Mouse (Mus musculus) thymus, postnatal 25 days (tissue): ENCODE data around the gene P2rx2.

Source experiments
- DNase-seq: peaks from one replicate; pipeline ENCODE4 v3.0.0; 2022

Gene P2rx2

DNA sequence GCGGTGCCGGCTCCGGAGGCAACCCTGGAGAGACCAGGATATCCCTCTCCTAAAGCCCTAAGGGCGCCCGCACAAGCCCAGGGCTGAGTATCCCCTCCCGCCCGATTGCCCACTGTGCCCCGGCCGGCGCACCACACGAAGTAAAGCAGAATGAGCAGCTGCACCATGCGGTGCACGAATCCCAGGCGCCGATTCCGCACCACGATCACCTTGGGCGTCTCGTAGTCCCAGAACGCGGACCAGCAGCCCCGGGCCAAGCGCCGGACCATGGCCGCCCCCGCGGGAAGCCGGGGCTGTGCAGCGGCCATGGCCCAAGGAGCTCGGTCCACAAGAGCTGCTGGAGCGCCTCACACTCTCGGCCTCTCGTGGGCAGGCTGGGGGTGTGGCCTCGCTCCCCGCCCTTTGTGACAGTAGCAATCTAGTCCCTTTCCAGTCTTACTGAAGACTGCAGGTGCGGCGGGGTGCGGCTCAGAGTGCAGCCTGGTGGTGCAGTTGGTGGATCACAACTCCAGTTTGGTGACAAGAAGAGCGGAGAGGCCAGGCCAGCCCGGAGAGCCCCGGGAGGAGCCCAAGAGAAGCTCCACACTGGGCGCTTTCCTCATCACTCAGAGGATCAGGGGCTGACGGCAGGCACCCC, at the start of gene P2rx2:
Gene P2rx2 (minus strand): TSS at position 565 of the 637 bp plus-strand sequence.
- DNase-seq = peak; percentile 21

- DNase-seq = no peak
These were observed 49.7 kb upstream of the P2rx2 start for GRCm38 (mm10) chr5:110392727-110393126.

GRCm38 (mm10) chr5:110390631-110391030, 47.6 kb upstream of the P2rx2 start:
- DNase-seq = no peak

DNA sequence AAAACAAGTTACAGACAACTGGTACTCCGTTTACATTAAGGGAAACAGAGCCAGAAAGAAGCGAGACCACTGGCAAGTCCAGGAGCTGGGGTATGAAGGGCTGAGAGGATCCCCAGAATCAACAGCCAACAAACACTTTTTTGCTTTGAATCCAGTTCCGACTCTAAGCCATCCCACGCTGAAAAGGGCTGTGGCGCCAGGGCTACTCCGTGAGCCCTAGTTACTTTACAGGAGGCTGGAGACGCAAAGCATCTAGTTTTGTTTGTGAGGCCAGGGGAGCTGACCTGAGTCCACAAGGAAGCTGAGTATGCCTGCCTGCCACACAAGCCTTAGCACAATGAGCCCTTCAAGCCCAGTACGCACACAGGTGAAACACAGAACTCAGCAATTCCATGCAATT, 44.3 kb upstream of the P2rx2 start:
- no peak for DNase-seq

- peak; percentile 35 for DNase-seq
These were observed 43.6 kb upstream of the P2rx2 start for GRCm38 (mm10) chr5:110386371-110387330.

DNA sequence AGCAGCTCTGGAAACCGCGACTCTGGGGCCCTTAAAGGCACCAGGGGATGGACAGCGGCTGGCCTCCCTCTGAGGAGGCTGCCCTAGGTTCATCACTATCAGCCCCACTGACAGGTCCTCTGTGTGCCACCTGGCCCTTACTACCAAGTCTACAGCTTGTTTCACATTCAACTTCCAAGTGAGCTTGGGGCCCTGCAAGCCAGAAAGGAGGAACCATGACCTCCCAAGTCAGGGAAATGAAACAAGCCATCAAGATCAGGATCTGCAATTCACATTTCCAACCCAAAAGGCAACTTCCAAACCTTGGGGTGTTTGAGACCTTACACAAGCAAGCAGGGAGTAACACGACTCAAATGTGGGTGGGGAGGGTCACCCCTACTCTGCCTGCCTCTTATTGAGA, 42.3 kb upstream of the P2rx2 start:
- no peak for DNase-seq

GRCm38 (mm10) chr5:110384491-110384890, 41.5 kb upstream of the P2rx2 start:
- no peak for DNase-seq

- no peak for DNase-seq
These were observed 36.8 kb upstream of the P2rx2 start for GRCm38 (mm10) chr5:110379823-110380222.

GRCm38 (mm10) chr5:110379086-110379485, 36.1 kb upstream of the P2rx2 start:
- no peak for DNase-seq

GRCm38 (mm10) chr5:110378181-110378583, 35.2 kb upstream of the P2rx2 start:
- no peak for DNase-seq

GRCm38 (mm10) chr5:110376802-110377433, 33.9 kb upstream of the P2rx2 start:
- DNase-seq = peak; percentile 70

GRCm38 (mm10) chr5:110363822-110364545, 21.0 kb upstream of the P2rx2 start:
- DNase-seq = no peak

GRCm38 (mm10) chr5:110363179-110363821, 20.3 kb upstream of the P2rx2 start:
- DNase-seq = peak; percentile 77

GRCm38 (mm10) chr5:110362813-110363178, 19.8 kb upstream of the P2rx2 start:
- no peak for DNase-seq

DNA sequence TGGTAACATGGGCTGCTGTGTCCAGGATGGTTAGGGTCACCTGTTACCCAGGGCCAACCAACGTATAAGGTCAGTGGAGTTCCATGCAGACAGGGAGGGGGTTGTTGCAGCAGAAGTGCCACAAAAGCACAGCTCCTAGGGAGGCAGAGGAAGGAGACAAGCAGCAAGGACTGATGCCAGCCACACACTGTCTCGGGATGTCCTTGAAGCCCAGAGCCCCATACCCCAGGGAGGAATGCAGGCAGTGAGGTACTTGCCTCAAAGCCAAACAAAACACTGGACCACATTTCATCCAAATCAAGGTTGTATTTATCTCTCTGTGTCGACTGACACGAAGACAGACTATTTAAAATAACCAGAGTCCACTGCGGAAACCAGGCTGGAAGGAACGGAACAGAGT, 18.5 kb upstream of the P2rx2 start:
- DNase-seq = no peak

DNA sequence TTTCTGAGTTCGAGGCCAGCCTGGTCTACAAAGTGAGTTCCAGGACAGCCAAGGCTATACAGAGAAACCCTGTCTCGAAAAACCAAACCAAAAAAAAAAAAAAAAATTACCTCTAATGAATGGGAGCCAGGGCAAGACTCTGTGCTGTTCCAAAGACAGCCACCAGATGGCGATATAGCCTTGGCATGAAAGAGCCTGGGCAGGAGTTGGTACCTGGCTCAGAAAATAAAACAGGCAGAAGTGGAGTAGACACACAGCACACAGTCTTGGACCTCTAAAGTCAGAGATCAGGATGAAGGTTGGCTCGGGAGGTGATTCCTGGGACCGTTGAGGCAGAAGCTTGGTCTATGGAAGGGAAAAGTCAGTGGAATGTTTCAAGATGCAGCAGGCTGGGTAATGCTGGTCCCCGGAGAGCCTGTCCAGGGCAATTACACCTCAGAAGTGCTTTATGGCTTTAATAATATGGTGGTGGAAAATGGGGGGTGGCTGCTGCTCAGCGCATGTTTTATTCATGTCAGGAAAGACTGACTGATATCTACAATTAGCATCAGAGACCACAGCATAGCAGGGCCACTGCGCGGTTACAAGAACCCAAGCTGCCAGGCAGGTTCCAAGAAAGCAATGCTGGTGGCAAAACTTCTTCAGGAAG, 14.6 kb upstream of the P2rx2 start:
- peak; percentile 77 for DNase-seq

- peak; percentile 29 for DNase-seq
These were observed 11.7 kb upstream of the P2rx2 start for GRCm38 (mm10) chr5:110354716-110355115.

- DNase-seq = no peak
These were observed 4.0 kb upstream of the P2rx2 start for GRCm38 (mm10) chr5:110347006-110347405.

DNA sequence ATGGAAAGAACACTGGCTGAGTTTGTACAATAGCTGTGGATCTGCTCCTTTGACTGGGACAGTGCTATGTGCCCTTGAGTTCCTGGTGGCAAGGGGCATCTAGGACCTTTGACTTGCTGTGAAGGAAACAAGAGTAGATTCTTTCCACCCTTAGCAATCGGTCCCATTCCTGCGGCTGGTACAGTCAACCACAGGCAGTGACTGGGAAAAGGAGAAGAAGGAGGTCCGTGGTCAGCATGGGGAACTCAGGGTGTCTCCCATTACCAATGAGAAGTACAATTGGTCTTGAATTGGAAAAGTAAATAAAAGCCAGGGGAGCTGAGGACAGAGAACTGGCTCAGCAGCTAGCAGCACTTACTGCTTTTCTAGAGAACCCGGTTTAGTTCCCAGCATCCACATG, 2.5 kb upstream of the P2rx2 start:
- DNase-seq = no peak

GRCm38 (mm10) chr5:110344524-110344923, 1.5 kb upstream of the P2rx2 start, which contains the start of gene Lrcol1:
Lrcol1 (plus strand) TSS chr5:110344730.
- DNase-seq = no peak

DNA sequence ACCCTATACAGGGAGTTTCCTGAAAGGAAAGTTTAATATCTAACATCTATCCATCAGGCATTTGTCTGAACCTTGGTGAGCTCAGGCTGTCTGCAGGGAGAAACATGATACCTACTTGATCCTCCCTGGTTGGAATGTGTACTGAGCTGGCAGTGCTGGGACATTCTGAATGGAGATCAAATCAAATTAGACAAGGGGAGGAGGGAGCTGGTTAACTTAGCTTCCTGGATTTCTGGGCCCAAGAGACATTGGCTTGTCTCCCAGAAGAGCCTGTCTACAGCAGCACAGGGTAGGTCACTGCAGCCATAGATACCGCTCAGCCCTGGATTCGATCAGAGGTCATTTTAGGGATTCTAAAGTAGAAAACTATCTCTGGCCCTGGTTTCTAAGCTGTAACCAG, 4.2 kb downstream of the P2rx2 start:
- DNase-seq = no peak

DNA sequence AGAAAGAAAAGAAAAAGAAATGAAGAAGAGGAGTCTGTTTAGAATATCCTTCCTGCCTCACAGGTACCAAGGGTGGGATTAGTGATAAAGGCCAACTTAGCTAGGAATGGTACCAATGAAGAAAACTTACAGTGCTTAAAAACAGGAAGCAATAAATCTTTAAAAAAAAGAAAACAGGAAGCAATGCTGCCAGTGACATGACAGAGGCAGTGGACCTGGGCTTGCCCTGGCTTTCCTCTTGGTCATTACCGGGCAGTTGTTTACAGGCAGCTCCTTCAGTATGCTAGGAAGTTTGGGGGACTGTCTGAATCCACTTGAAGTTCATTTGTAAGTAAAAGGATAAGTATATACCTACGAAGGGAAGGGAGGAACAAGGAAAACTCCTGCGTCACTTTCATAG, 12.5 kb downstream of the P2rx2 start:
- DNase-seq = no peak
